Mouse (Mus musculus) neural tube, embryonic 11.5 days (tissue): ENCODE measurements at regions not wholly inside any gene's neighbourhood (a gene's known extent, or its start where the extent isn't known, plus 50 kb on each side); places are given as distances from the start of the nearest gene placed in this dataset.
A peak's percentile ranks its signal among the peaks of the same experiment; 100 is the strongest.

Experiments
- ATAC-seq: fragments of 200-750 bp; cut with Nextera tagmentation; 2 replicates; pipeline ENCODE4 v1.8.0; 2017; ENCODE audit warnings: moderate number of reproducible peaks, mild to moderate bottlenecking, moderate TSS enrichment, moderate library complexity; ENCODE audit not compliant: insufficient read depth, low FRiP score, low TSS enrichment
- DNase-seq: peaks from one replicate; pipeline ENCODE4 v3.0.0-alpha.2; 2015; ENCODE audit warnings: low spot score
- H3K27ac ChIP-seq: fragments of 300-500 bp; sonication (generic); 2 replicates; pipeline ENCODE4 v1.5.1; 2014; ENCODE audit warnings: low read depth, mild to moderate bottlenecking, low read length
- H3K27me3 ChIP-seq: fragments of 300-500 bp; sonication (generic); 2 replicates; pipeline ENCODE4 v1.6.1; 2014; ENCODE audit warnings: mild to moderate bottlenecking, low read length, mixed read lengths; ENCODE audit not compliant: control insufficient read depth, insufficient read depth
- H3K36me3 ChIP-seq: fragments of 300-500 bp; sonication (generic); 2 replicates; pipeline ENCODE4 v1.6.1; 2014; ENCODE audit warnings: mild to moderate bottlenecking, low read length, moderate library complexity, mixed read lengths; ENCODE audit not compliant: control insufficient read depth, insufficient read depth
- H3K4me1 ChIP-seq: fragments of 300-500 bp; sonication (generic); 2 replicates; pipeline ENCODE4 v1.6.1; 2014; ENCODE audit warnings: low read length, mixed read lengths; ENCODE audit not compliant: control insufficient read depth, insufficient read depth
- H3K4me2 ChIP-seq: fragments of 300-500 bp; sonication (generic); 2 replicates; pipeline ENCODE4 v1.6.1; 2014; ENCODE audit warnings: low read depth, mild to moderate bottlenecking, moderate library complexity
- H3K4me3 ChIP-seq: fragments of 300-500 bp; sonication (generic); 2 replicates; pipeline ENCODE4 v1.5.1; 2014; ENCODE audit warnings: low read depth, low read length
- H3K9ac ChIP-seq: fragments of 300-500 bp; sonication (generic); 2 replicates; pipeline ENCODE4 v1.6.1; 2014; ENCODE audit warnings: mild to moderate bottlenecking, low read length
- H3K9me3 ChIP-seq: fragments of 300-500 bp; sonication (generic); 2 replicates; pipeline ENCODE4 v1.6.1; 2016; ENCODE audit warnings: low read length; ENCODE audit not compliant: control insufficient read depth
- WGBS: fragments of 180-500 bp; shearing (Covaris S2); extraction: QIAGEN DNeasy Blood & Tissue Kit; methylation state at CpG from one replicate; pipeline ENCODE4 v1.1.7; 2014; 5-methylcytosine and 5-hydroxymethylcytosine counted together

- no peaks in the 10 kb centered on the region for H3K9me3 ChIP-seq
- ATAC-seq (no peak), DNase-seq (no peak)
- no peak overlapping the region for H3K9ac ChIP-seq
- H3K4me2 ChIP-seq = no peak overlapping the region
- peaks cover 3% of the 10 kb centered on the region; the same call in 1 of the 2 replicates for H3K4me1 ChIP-seq
- H3K27ac ChIP-seq = 0 out of 2 replicates have a peak overlapping the region, but pooled peaks have one; percentile 20
- no peaks in the 10 kb centered on the region for H3K27me3 ChIP-seq
- H3K36me3 ChIP-seq = no peaks in the 10 kb centered on the region
- no peak overlapping the region for H3K4me3 ChIP-seq
- 38% methylated on average over 24 of the region's 24 CpGs for WGBS
These were observed 269.5 kb upstream of the Tle3 start for GRCm38 (mm10) chr9:61102451-61103358.

- no peak overlapping the region for H3K4me3 ChIP-seq
- H3K4me1 ChIP-seq = peaks cover 3% of the 10 kb centered on the region; the same call in 1 of the 2 replicates
- H3K9ac ChIP-seq = no peak overlapping the region
- DNase-seq (no peak), ATAC-seq (no peak)
- no peaks in the 10 kb centered on the region for H3K36me3 ChIP-seq
- H3K27me3 ChIP-seq = no peaks in the 10 kb centered on the region
- H3K9me3 ChIP-seq = no peaks in the 10 kb centered on the region
- no peak overlapping the region for H3K27ac ChIP-seq
- whole genome bisulfite sequencing = 81% methylated on average over 15 of the region's 15 CpGs
- no peak overlapping the region for H3K4me2 ChIP-seq
These were observed 266.5 kb upstream of the Tle3 start for GRCm38 (mm10) chr9:61105550-61106280.

GRCm38 (mm10) chr9:61109519-61110285 is 262.5 kb upstream of the Tle3 start:
- Histone ChIP-seq H3K9me3 (no peaks in the 10 kb centered on the region), H3K9ac (no peak overlapping the region), H3K27me3 (no peaks in the 10 kb centered on the region), H3K4me3 (no peak overlapping the region), H3K36me3 (no peaks in the 10 kb centered on the region), H3K4me2 (no peak overlapping the region), H3K4me1 (peaks cover 7% of the 10 kb centered on the region; the same call in 1 of the 2 replicates), H3K27ac (no peak overlapping the region)
- 83% methylated on average over 5 of the region's 5 CpGs for WGBS
- DNase-seq (no peak), ATAC-seq (no peak)

GRCm38 (mm10) chr9:61111206-61111605 is 261.0 kb upstream of the Tle3 start:
- DNase-seq (no peak), ATAC-seq (no peak)
- H3K4me1 ChIP-seq = peaks cover 7% of the 10 kb centered on the region; the same call in 1 of the 2 replicates
- H3K9ac ChIP-seq = no peak overlapping the region
- no peak overlapping the region for H3K4me3 ChIP-seq
- H3K9me3 ChIP-seq = no peaks in the 10 kb centered on the region
- no peaks in the 10 kb centered on the region for H3K36me3 ChIP-seq
- no peak overlapping the region for H3K4me2 ChIP-seq
- 0 out of 2 replicates have a peak overlapping the region, but pooled peaks have one; percentile 3 for H3K27ac ChIP-seq
- 40% methylated on average over 7 of the region's 7 CpGs for WGBS
- H3K27me3 ChIP-seq = no peaks in the 10 kb centered on the region

- H3K9ac ChIP-seq = no peak overlapping the region
- H3K4me1 ChIP-seq = peaks cover 7% of the 10 kb centered on the region; the same call in 1 of the 2 replicates
- H3K4me2 ChIP-seq = no peak overlapping the region
- H3K36me3 ChIP-seq = no peaks in the 10 kb centered on the region
- no peaks in the 10 kb centered on the region for H3K9me3 ChIP-seq
- no peak overlapping the region for H3K27ac ChIP-seq
- DNase-seq (peak; percentile 88), ATAC-seq (peak; percentile 78; the same call in 1 of the 2 replicates)
- H3K4me3 ChIP-seq = no peak overlapping the region
- WGBS = 48% methylated on average over 19 of the region's 19 CpGs
- no peaks in the 10 kb centered on the region for H3K27me3 ChIP-seq
These were observed 260.3 kb upstream of the Tle3 start for GRCm38 (mm10) chr9:61111733-61112415.

DNA sequence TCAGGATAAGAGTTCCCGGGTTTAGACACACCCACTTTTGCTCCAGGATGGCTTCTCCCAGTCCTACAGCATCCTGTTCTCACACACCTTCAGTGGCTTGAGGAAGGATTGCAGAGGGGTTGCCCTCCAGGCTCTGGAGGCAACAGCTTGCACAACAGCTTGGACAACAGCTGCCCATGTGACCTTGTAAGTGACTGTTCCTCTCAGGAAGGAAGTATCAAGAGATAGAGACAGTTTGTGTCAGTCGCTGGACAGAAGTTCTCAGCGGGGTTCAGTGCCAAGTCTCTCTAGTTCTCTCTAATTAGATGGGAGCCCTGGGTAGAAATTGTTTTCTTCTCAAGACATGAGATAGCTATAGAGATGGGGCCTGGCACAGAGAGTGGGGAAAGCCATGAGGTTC is 252.9 kb upstream of the Tle3 start:
- Histone ChIP-seq H3K4me1 (no peaks in the 10 kb centered on the region), H3K4me2 (no peak overlapping the region), H3K36me3 (no peaks in the 10 kb centered on the region), H3K9me3 (no peaks in the 10 kb centered on the region), H3K9ac (no peak overlapping the region), H3K27me3 (no peaks in the 10 kb centered on the region), H3K27ac (no peak overlapping the region), H3K4me3 (no peak overlapping the region)
- 91% methylated on average over 3 of the region's 3 CpGs for WGBS
- ATAC-seq (no peak), DNase-seq (no peak)

- no peaks in the 10 kb centered on the region for H3K36me3 ChIP-seq
- no peak for ATAC-seq
- no peaks in the 10 kb centered on the region for H3K27me3 ChIP-seq
- no peak overlapping the region for H3K9ac ChIP-seq
- no peaks in the 10 kb centered on the region for H3K9me3 ChIP-seq
- H3K4me1 ChIP-seq = no peaks in the 10 kb centered on the region
- 85% methylated on average over 3 of the region's 3 CpGs for WGBS
- no peak overlapping the region for H3K4me2 ChIP-seq
- H3K27ac ChIP-seq = no peak overlapping the region
- no peak for DNase-seq
- H3K4me3 ChIP-seq = no peak overlapping the region
These were observed 251.6 kb upstream of the Tle3 start for GRCm38 (mm10) chr9:61120531-61120930.

- ATAC-seq = no peak
- 54% methylated on average over 10 of the region's 10 CpGs for WGBS
- Histone ChIP-seq H3K9ac (no peak overlapping the region), H3K9me3 (no peaks in the 10 kb centered on the region), H3K27me3 (no peaks in the 10 kb centered on the region), H3K4me3 (no peak overlapping the region), H3K27ac (no peak overlapping the region), H3K4me2 (no peak overlapping the region), H3K4me1 (no peaks in the 10 kb centered on the region), H3K36me3 (no peaks in the 10 kb centered on the region)
- DNase-seq = no peak
These were observed 251.2 kb upstream of the Tle3 start for GRCm38 (mm10) chr9:61120931-61121391.
